ENCODE assay signal across 14 mouse cellular contexts in genomic region chr10:40446630-40447029, GRCm38 (mm10).
DNase-seq lines count a peak whose midpoint lies in the region; ATAC-seq and TF ChIP-seq lines count a peak whose summit lies in the region.
"Had no signal": no experiment of that assay in that cellular context is flagged by ENCODE, and none has a peak within 500 bp of the region (broad histone marks: within the 10 kb centered on the region; RNA-seq: fewer than 3 reads in every experiment).

No protein-coding gene starts in this region.

- no peak overlapping the region for H3K9ac ChIP-seq in forebrain, embryonic 13.5 days
- H3K9ac ChIP-seq in forebrain, embryonic 11.5 days (ENCODE audit: low read length), result no peak overlapping the region
- H3K9ac ChIP-seq in midbrain, embryonic 16.5 days (ENCODE audit: low read depth, low read length), result no peak overlapping the region
- H3K9ac ChIP-seq: liver, embryonic 15.5 days; neural tube, embryonic 13.5 days had no signal

- H3K4me3 ChIP-seq in forebrain, embryonic 13.5 days, result no peak overlapping the region
- H3K4me3 ChIP-seq in forebrain, embryonic 11.5 days (ENCODE audit: low read depth, low read length), result no peak overlapping the region
- no peak overlapping the region for H3K4me3 ChIP-seq in bone marrow macrophage, adult 2 months (ENCODE audit: insufficient read depth, low read length)
- no peak overlapping the region for H3K4me3 ChIP-seq in midbrain, embryonic 16.5 days (ENCODE audit: low read depth, low read length)
- H3K4me3 ChIP-seq: liver, embryonic 15.5 days; neural tube, embryonic 13.5 days had no signal

- no peak for TF ChIP-seq CTCF in bone marrow macrophage, adult 2 months (IDR thresholded peaks at IDR 0.05; ENCODE audit: low read depth, low read length)

- H3K27me3 ChIP-seq in forebrain, embryonic 13.5 days, result no peaks in the 10 kb centered on the region
- H3K27me3 ChIP-seq in forebrain, embryonic 11.5 days (ENCODE audit: control insufficient read depth, insufficient read depth, low read length), result no peaks in the 10 kb centered on the region
- H3K27me3 ChIP-seq in midbrain, embryonic 16.5 days (ENCODE audit: control insufficient read depth, insufficient read depth, low read depth, low read length), result no peaks in the 10 kb centered on the region
- H3K27me3 ChIP-seq: liver, embryonic 15.5 days; neural tube, embryonic 13.5 days had no signal

- no peak overlapping the region for H3K4me2 ChIP-seq in forebrain, embryonic 13.5 days
- H3K4me2 ChIP-seq in forebrain, embryonic 11.5 days (ENCODE audit: low read depth, low read length, severe bottlenecking), result no peak overlapping the region
- peak overlapping the region; percentile 25; the same call in 1 of the 2 replicates for H3K4me2 ChIP-seq in midbrain, embryonic 16.5 days (ENCODE audit: low read length)
- H3K4me2 ChIP-seq: liver, embryonic 15.5 days; neural tube, embryonic 13.5 days had no signal

- H3K9me3 ChIP-seq in forebrain, embryonic 13.5 days (replicated peaks), result peaks cover 6% of the 10 kb centered on the region; the same call in 1 of the 2 replicates
- H3K9me3 ChIP-seq in forebrain, embryonic 11.5 days (ENCODE audit: control insufficient read depth, low read length), result no peaks in the 10 kb centered on the region
- no peaks in the 10 kb centered on the region for H3K9me3 ChIP-seq in midbrain, embryonic 16.5 days (replicated peaks; ENCODE audit: control insufficient read depth, low read length, poor library complexity, severe bottlenecking)
- H3K9me3 ChIP-seq: liver, embryonic 15.5 days; neural tube, embryonic 13.5 days had no signal

- no peak for TF ChIP-seq POLR2A in bone marrow macrophage, adult 2 months (IDR thresholded peaks at IDR 0.05; ENCODE audit: borderline replicate concordance, low read depth, low read length)

- H3K36me3 ChIP-seq in forebrain, embryonic 13.5 days (ENCODE audit: poor library complexity, severe bottlenecking), result no peaks in the 10 kb centered on the region
- no peaks in the 10 kb centered on the region for H3K36me3 ChIP-seq in forebrain, embryonic 11.5 days (ENCODE audit: control insufficient read depth, insufficient read depth, low read length)
- H3K36me3 ChIP-seq in midbrain, embryonic 16.5 days (ENCODE audit: control insufficient read depth, insufficient read depth, low read length), result no peaks in the 10 kb centered on the region
- H3K36me3 ChIP-seq: liver, embryonic 15.5 days; neural tube, embryonic 13.5 days had no signal

- WGBS in forebrain, embryonic 13.5 days, result 24% methylated on average over 3 of the region's 3 CpGs
- WGBS in forebrain, embryonic 11.5 days, result 37% methylated on average over 3 of the region's 3 CpGs
- WGBS in midbrain, embryonic 16.5 days, result 14% methylated on average over 3 of the region's 3 CpGs

- no peak for DNase-seq in forebrain, embryonic 11.5 days (ENCODE audit: low spot score)
- peak; percentile 41 to 77 for DNase-seq in left cerebral cortex, postnatal 14 days (ENCODE audit: low spot score in 2 of 2)
- no peak for DNase-seq in left cerebral cortex, postnatal 36 days (ENCODE audit: low spot score in 2 of 2)
- no peak for DNase-seq in spleen, postnatal 4 days (ENCODE audit: low spot score in 2 of 2)
- DNase-seq in urinary bladder, postnatal 25 days (ENCODE audit: low spot score), result no peak
- DNase-seq: B cell, adult 2 months; gastrocnemius, postnatal 25 days; spleen, adult 18-20 months; thymus, adult 18-20 months had no signal

- H3K27ac ChIP-seq in forebrain, embryonic 13.5 days, result no peak overlapping the region
- H3K27ac ChIP-seq in forebrain, embryonic 11.5 days (ENCODE audit: low read depth, low read length), result no peak overlapping the region
- peak overlapping the region; percentile 44; the same call in 1 of the 2 replicates for H3K27ac ChIP-seq in bone marrow macrophage, adult 2 months (ENCODE audit: insufficient read depth, low read depth, low read length)
- H3K27ac ChIP-seq in midbrain, embryonic 16.5 days (ENCODE audit: low read length), result no peak overlapping the region
- H3K27ac ChIP-seq: liver, embryonic 15.5 days had no signal

- ATAC-seq in forebrain, embryonic 13.5 days, result peak; percentile 58
- no peak for ATAC-seq in forebrain, embryonic 11.5 days (replicated peaks; ENCODE audit: low FRiP score)
- ATAC-seq in midbrain, embryonic 16.5 days, result peak; percentile 73

- intact Hi-C loops in left cerebral cortex, postnatal 14 days (cut with DNase I), result loop anchor here (5.0 kb wide), 1 partner anchor 76 kb away; no protein-coding TSS in a partner anchor
- intact Hi-C loops in left cerebral cortex, postnatal 36 days (cut with DNase I), result loop anchor here (5.0 kb wide), 2 partner anchors 71 to 74 kb away; no protein-coding TSS in a partner anchor

- H3K4me1 ChIP-seq in forebrain, embryonic 13.5 days, result peaks cover 46% of the 10 kb centered on the region
- 0 out of 2 replicates have a peak, but pooled peaks cover 3% of the 10 kb centered on the region for H3K4me1 ChIP-seq in forebrain, embryonic 11.5 days (replicated peaks; ENCODE audit: control insufficient read depth, insufficient read depth, low read length)
- H3K4me1 ChIP-seq in bone marrow macrophage, adult 2 months (ENCODE audit: control insufficient read depth, insufficient read depth, low read length), result peaks cover 46% of the 10 kb centered on the region
- H3K4me1 ChIP-seq in midbrain, embryonic 16.5 days (ENCODE audit: control insufficient read depth, insufficient read depth, low read length), result peaks cover 32% of the 10 kb centered on the region

Comparison
In these comparisons a context has a peak if more than half of its experiments do, and no peak if none do; other contexts are left out.
1. DNase-seq: peak in left cerebral cortex, postnatal 14 days (2 of 2); none in forebrain, embryonic 11.5 days (single experiment), left cerebral cortex, postnatal 36 days (0 of 2), spleen, postnatal 4 days (0 of 2) and urinary bladder, postnatal 25 days (single experiment).